Mouse (Mus musculus): ENCODE measurements around the gene Irs2.

DNA sequence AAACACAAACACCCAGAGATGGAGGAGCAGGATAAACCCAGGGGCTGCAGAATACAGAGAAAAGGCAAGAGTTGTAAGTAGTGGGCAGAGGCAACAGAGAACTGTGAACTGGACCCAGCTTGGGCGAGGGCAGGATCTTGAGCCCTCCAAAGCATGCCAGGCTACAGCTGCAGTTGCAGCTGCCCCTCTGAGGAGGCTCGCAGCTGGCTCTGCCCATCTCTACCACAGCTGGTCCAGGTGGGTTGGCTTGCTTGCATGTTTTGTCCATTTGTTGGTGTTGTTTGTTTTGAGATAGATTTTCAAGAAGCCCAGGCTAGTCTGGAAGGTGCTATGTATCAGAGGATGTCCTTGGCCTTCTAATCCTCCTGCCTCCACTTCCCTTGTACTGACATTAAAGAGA lies 56.0 kb downstream of the Irs2 start:
- no peak for TF ChIP-seq POLR2A (IDR thresholded peaks at IDR 0.05; ENCODE audit: borderline replicate concordance, extremely low read depth, insufficient read depth, insufficient read length, poor library complexity, severe bottlenecking)
- no peak for TF ChIP-seq CTCF (IDR thresholded peaks at IDR 0.05; ENCODE audit: borderline replicate concordance, extremely low read depth, insufficient read depth, insufficient read length)
